Mouse (Mus musculus) liver, embryonic 12.5 days (tissue): Measurements from ENCODE around the gene Krt32. TPM values are rescaled to one million over a fixed set of nuclear protein-coding genes. Genes with fewer than 3 reads are reported as not detected.

Source experiments
- ATAC-seq: fragments of 200-750 bp; cut with Nextera tagmentation; 2 replicates; pipeline ENCODE4 v1.8.0; 2017; ENCODE audit warnings: moderate number of reproducible peaks, mild to moderate bottlenecking, moderate library complexity
- H3K27ac ChIP-seq: fragments of 300-500 bp; sonication (generic); 2 replicates; pipeline ENCODE4 v1.5.1; 2016; ENCODE audit warnings: mild to moderate bottlenecking
- H3K27me3 ChIP-seq: fragments of 300-500 bp; sonication (generic); replicated peaks from 2 replicates; pipeline ENCODE4 v1.6.1; 2016; ENCODE audit warnings: mild to moderate bottlenecking, moderate library complexity
- H3K36me3 ChIP-seq: fragments of 300-500 bp; sonication (generic); 2 replicates; pipeline ENCODE4 v1.6.1; 2016; ENCODE audit warnings: mild to moderate bottlenecking, moderate library complexity
- H3K4me1 ChIP-seq: fragments of 300-500 bp; sonication (generic); 2 replicates; pipeline ENCODE4 v1.6.1; 2016
- H3K4me2 ChIP-seq: fragments of 300-500 bp; sonication (generic); 2 replicates; pipeline ENCODE4 v1.6.1; 2016; ENCODE audit warnings: mild to moderate bottlenecking, moderate library complexity
- H3K4me3 ChIP-seq: fragments of 300-500 bp; sonication (generic); 2 replicates; pipeline ENCODE4 v1.5.1; 2016; ENCODE audit warnings: mild to moderate bottlenecking, moderate library complexity
- H3K9ac ChIP-seq: fragments of 300-500 bp; sonication (generic); 2 replicates; pipeline ENCODE4 v1.6.1; 2016; ENCODE audit warnings: mild to moderate bottlenecking, moderate library complexity
- H3K9me3 ChIP-seq: fragments of 300-500 bp; sonication (generic); replicated peaks from 2 replicates; pipeline ENCODE4 v1.6.1; 2016; ENCODE audit warnings: mild to moderate bottlenecking, moderate library complexity
- WGBS: fragments of 180-500 bp; shearing (Covaris S2); methylation state at CpG from one replicate; pipeline ENCODE4 v1.1.7; 2016; ENCODE audit not compliant: insufficient replicate concordance; 5-methylcytosine and 5-hydroxymethylcytosine counted together
- polyA plus RNA-seq: library from polyadenylated mRNA; unstranded; fragments of >200 nt; fragmentation: Nextera tagmentation; extraction: Ambion mirVana; gene quantifications from 2 replicates; pipeline ENCODE4 v1.2.1, GENCODE M21; 2016

Krt32 gene
- not detected in 2 replicates for polyA plus RNA-seq

GRCm38 (mm10) chr11:100087861-100088260 is at the start of gene Krt32:
Gene Krt32, minus strand, starts transcription at chr11:100088226.
- ATAC-seq = no peak
- Histone ChIP-seq H3K27me3 (no peaks in the 10 kb centered on the region), H3K4me1 (no peaks in the 10 kb centered on the region), H3K9ac (no peak within 1 kb of the TSS), H3K36me3 (no peaks in the 10 kb centered on the region), H3K27ac (no peak within 1 kb of the TSS), H3K4me3 (no peak within 1 kb of the TSS), H3K9me3 (no peaks in the 10 kb centered on the region), H3K4me2 (no peak within 1 kb of the TSS)
- 76% methylated on average over 10 of the region's 10 CpGs for WGBS

GRCm38 (mm10) chr11:100137693-100138092 is 49.7 kb upstream of the Krt32 start:
- Histone ChIP-seq H3K36me3 (no peaks in the 10 kb centered on the region), H3K4me2 (no peak overlapping the region), H3K9me3 (no peaks in the 10 kb centered on the region), H3K9ac (no peak overlapping the region), H3K27ac (no peak overlapping the region), H3K27me3 (no peaks in the 10 kb centered on the region; the same call in 1 of the 2 replicates), H3K4me3 (no peak overlapping the region), H3K4me1 (no peaks in the 10 kb centered on the region)
- no peak for ATAC-seq
- 63% methylated on average over 5 of the region's 5 CpGs for WGBS

DNA sequence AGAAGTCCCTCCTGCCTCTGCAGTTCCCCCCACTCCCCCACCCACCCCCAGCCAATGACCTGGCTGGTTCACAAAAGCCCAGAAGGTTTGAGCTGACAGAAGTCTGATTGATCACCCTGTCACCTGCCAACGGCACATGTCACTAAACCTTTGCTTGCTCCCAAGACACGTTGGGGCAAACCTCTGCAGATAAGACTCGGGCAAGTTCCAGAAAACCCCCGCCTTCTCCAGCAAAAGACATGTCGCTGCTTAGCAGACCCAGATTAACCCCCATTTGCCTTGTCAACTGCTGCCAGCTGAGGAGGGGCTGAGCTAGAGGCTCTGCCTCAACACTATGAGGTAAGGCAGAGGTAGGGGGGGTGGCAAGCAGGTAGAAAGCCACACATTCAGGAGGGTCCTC is 48.5 kb upstream of the Krt32 start:
- Histone ChIP-seq H3K4me1 (no peaks in the 10 kb centered on the region), H3K9me3 (no peaks in the 10 kb centered on the region), H3K27ac (no peak overlapping the region), H3K27me3 (no peaks in the 10 kb centered on the region; the same call in 1 of the 2 replicates), H3K36me3 (no peaks in the 10 kb centered on the region), H3K4me3 (no peak overlapping the region), H3K4me2 (no peak overlapping the region), H3K9ac (no peak overlapping the region)
- ATAC-seq = no peak
- WGBS = 22% methylated on average over 5 of the region's 5 CpGs

DNA sequence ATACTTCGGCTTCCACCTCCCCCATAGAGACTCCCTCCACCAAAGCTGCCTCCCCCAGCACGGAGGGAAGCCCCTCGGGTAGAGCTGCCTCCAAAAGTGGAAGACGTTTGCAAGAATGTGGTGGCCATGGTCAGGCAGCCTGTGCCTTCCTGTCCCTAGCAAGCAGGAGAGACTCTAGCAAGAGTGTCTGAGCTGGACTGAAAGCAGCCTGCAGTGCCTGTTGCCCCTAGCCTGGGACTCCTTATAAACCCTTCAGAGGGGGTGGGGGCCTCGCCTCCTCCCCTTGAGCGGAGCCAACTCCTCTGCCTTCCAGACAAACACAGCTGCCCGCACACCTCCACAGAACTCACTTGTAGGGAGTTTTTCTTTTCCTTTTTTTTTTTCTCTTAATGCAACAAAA is 47.7 kb upstream of the Krt32 start, which contains the start of gene Krt15:
TSS of gene Krt15 (minus strand) at position 198 of the 400 bp plus-strand sequence.
- no peak within 1 kb of the TSS for H3K4me3 ChIP-seq
- ATAC-seq = no peak
- WGBS = 51% methylated on average over 7 of the region's 7 CpGs

DNA sequence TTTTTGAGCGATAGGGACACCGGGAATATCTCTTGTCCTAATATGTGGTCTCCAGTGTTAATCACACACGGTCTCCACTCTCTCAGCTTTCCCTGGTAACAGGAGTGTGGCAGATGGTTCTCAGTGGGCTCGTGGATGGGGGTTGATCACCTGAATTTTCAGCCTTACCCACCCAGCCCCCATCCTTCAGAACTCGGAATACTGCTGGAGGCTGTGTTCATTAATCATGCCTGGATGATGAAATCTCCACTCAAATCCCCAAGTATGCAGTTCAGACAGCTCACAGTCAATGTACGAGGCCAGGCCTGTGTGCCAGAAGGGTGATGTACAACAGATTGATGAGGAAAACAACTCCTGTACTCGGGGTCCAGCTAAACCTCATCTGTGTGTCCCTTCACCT is 36.9 kb upstream of the Krt32 start:
- no peak overlapping the region for H3K4me3 ChIP-seq
- H3K4me1 ChIP-seq = no peaks in the 10 kb centered on the region
- H3K36me3 ChIP-seq = no peaks in the 10 kb centered on the region
- no peak overlapping the region for H3K9ac ChIP-seq
- whole genome bisulfite sequencing = 67% methylated on average over 7 of the region's 7 CpGs
- H3K27me3 ChIP-seq = no peaks in the 10 kb centered on the region
- ATAC-seq = no peak
- H3K9me3 ChIP-seq = no peaks in the 10 kb centered on the region
- H3K27ac ChIP-seq = no peak overlapping the region
- no peak overlapping the region for H3K4me2 ChIP-seq

More for the DNA sequence above, 47.7 kb upstream of the Krt32 start, which contains the start of gene Krt15:
- Histone ChIP-seq H3K27me3 (no peaks in the 10 kb centered on the region; the same call in 1 of the 2 replicates), H3K9me3 (no peaks in the 10 kb centered on the region), H3K27ac (no peak within 1 kb of the TSS), H3K36me3 (no peaks in the 10 kb centered on the region), H3K4me2 (no peak within 1 kb of the TSS), H3K9ac (no peak within 1 kb of the TSS), H3K4me1 (no peaks in the 10 kb centered on the region)

GRCm38 (mm10) chr11:100121466-100121865 is 33.4 kb upstream of the Krt32 start, which contains the start of gene Krt13:
Gene Krt13, minus strand, starts transcription at chr11:100121566.
- H3K4me2 ChIP-seq = no peak within 1 kb of the TSS
- H3K36me3 ChIP-seq = no peaks in the 10 kb centered on the region
- no peak within 1 kb of the TSS for H3K9ac ChIP-seq
- no peaks in the 10 kb centered on the region for H3K9me3 ChIP-seq
- no peaks in the 10 kb centered on the region for H3K27me3 ChIP-seq
- no peak within 1 kb of the TSS for H3K4me3 ChIP-seq
- no peak within 1 kb of the TSS for H3K27ac ChIP-seq
- WGBS = 62% methylated on average over 3 of the region's 3 CpGs
- no peak for ATAC-seq
- no peaks in the 10 kb centered on the region for H3K4me1 ChIP-seq

DNA sequence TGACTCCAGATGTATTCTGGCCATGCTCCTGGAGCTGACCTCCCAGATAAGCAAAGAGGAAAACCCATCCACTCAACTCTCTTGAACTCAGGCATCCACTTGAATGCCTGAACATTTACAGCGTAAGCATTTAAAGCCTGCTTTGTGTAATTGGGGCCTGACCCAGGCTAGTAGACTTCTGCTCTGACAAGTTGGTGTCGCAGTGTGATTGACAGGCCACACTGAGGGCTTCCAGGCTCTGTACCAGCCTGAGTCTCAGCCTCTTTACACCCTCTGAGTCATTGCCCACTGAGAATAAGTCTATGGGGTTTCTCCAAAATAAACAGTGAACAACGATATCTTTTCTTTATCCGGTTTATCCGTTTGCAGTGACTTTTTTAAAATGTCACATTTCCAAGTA is 32.3 kb upstream of the Krt32 start:
- 74% methylated on average over 5 of the region's 5 CpGs for WGBS
- H3K9ac ChIP-seq = no peak overlapping the region
- no peak for ATAC-seq
- H3K27ac ChIP-seq = no peak overlapping the region
- no peaks in the 10 kb centered on the region for H3K27me3 ChIP-seq
- H3K4me3 ChIP-seq = no peak overlapping the region
- H3K9me3 ChIP-seq = no peaks in the 10 kb centered on the region
- H3K36me3 ChIP-seq = no peaks in the 10 kb centered on the region
- no peak overlapping the region for H3K4me2 ChIP-seq
- no peaks in the 10 kb centered on the region for H3K4me1 ChIP-seq

DNA sequence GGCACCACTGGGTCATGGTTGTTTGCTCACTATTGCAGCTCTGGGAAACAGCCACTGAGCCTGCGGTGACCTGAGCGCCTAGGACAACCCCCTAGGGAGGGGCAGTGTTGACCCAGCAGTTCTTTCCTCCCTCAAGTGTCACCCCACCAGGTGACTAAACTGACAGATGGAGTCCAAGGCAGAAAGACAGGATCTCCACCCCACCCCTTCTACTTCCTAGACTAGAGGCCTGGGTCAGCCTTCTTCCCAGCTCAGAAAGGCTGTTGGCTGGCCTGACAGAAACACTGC is 25.7 kb upstream of the Krt32 start:
- WGBS = 45% methylated on average over 2 of the region's 2 CpGs
- no peaks in the 10 kb centered on the region for H3K36me3 ChIP-seq
- no peaks in the 10 kb centered on the region for H3K4me1 ChIP-seq
- no peaks in the 10 kb centered on the region for H3K27me3 ChIP-seq
- H3K27ac ChIP-seq = no peak overlapping the region
- no peak overlapping the region for H3K4me3 ChIP-seq
- no peak overlapping the region for H3K9ac ChIP-seq
- H3K4me2 ChIP-seq = no peak overlapping the region
- ATAC-seq = no peak
- H3K9me3 ChIP-seq = no peaks in the 10 kb centered on the region

DNA sequence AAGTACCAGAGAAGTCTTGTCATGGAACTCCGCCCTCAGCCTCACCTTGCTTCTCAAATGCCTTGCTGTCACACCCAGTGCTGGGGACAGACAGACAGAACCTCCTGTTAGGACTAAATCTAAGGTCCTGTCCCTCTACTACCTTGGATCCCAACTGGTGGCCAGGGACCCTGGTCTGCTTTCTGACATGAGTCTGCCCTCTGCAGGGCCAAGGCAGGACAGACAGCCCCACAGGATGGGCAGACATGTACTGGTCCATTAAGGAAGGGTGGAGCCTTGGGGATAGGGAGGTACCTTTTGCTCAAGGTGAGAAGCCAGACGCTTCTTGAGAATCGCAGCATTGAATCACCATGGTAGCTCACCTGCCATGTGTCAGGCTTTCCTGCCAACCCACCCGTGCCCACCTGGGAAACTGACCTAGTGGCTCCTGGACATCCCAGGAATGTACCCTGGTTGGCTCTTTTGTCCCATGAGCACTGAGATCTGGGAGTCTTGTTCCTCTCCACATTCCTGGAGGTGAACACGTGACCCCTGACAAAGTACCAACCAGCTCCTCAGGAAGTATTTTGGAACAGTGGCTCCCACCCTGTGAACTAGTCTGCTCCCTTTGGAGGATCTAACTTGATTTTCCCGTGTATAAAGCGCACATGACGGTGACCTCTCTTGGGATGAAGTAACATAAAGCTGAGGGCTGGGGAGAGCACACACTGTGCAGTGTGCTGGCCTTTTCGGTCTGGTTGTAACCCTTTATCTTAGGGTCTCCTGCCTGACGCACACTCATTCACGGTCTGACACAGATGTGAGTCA is 25.1 kb upstream of the Krt32 start:
- Histone ChIP-seq H3K4me1 (no peaks in the 10 kb centered on the region), H3K27me3 (no peaks in the 10 kb centered on the region), H3K4me2 (no peak overlapping the region), H3K27ac (no peak overlapping the region), H3K36me3 (no peaks in the 10 kb centered on the region), H3K9me3 (no peaks in the 10 kb centered on the region), H3K4me3 (no peak overlapping the region), H3K9ac (no peak overlapping the region)
- 65% methylated on average over 11 of the region's 11 CpGs for WGBS
- no peak for ATAC-seq

GRCm38 (mm10) chr11:100105576-100106122 is 17.6 kb upstream of the Krt32 start, which contains the start of gene Krt36:
Gene Krt36, minus strand, starts transcription at chr11:100105626.
- no peak within 1 kb of the TSS for H3K9ac ChIP-seq
- H3K4me3 ChIP-seq = no peak within 1 kb of the TSS
- 64% methylated on average over 6 of the region's 6 CpGs for WGBS
- H3K9me3 ChIP-seq = no peaks in the 10 kb centered on the region
- H3K4me2 ChIP-seq = no peak within 1 kb of the TSS
- no peak for ATAC-seq
- no peaks in the 10 kb centered on the region for H3K4me1 ChIP-seq
- H3K27ac ChIP-seq = no peak within 1 kb of the TSS
- H3K27me3 ChIP-seq = no peaks in the 10 kb centered on the region
- no peaks in the 10 kb centered on the region for H3K36me3 ChIP-seq

DNA sequence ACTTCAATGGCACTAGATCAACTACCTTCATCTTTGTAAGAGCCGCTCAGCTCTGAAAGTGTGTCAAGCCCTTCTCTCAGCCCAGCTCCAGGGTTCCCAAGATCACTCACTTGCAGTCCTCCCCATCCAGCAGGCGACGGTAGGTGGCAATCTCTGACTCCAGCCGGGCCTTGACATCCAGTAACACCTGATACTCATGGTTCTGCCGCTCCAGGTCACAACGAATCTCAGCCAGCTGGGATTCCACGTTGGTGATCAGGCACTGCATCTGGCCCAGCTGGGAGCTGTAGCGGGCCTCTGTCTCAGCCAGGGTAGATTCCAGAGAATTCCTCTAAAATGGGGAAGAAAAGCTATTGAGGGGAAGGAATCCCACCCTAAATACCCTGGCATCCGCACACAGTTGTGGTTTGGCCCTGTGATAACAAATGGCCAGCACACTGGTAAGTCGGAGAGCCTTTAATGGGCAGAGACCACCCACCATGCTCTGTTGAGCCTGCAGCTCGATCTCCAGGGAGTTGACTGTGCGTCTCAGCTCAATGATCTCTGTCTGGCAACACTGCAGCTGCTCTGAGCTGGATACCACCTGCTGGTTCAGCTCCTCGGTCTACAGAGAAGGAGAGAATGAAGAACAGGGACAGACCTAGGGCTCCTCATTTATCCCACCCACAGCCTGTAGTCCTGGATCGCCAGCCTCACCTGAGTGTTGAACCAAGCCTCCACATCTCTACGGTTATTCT is 14.8 kb upstream of the Krt32 start:
- H3K36me3 ChIP-seq = no peaks in the 10 kb centered on the region
- no peak overlapping the region for H3K9ac ChIP-seq
- no peak overlapping the region for H3K4me2 ChIP-seq
- no peak overlapping the region for H3K27ac ChIP-seq
- 56% methylated on average over 15 of the region's 15 CpGs for WGBS
- H3K27me3 ChIP-seq = no peaks in the 10 kb centered on the region
- no peak overlapping the region for H3K4me3 ChIP-seq
- no peak for ATAC-seq
- no peaks in the 10 kb centered on the region for H3K4me1 ChIP-seq
- H3K9me3 ChIP-seq = no peaks in the 10 kb centered on the region

- Histone ChIP-seq H3K4me3 (no peak overlapping the region), H3K9ac (no peak overlapping the region), H3K27ac (no peak overlapping the region), H3K27me3 (no peaks in the 10 kb centered on the region), H3K9me3 (no peaks in the 10 kb centered on the region), H3K4me2 (no peak overlapping the region), H3K36me3 (no peaks in the 10 kb centered on the region), H3K4me1 (no peaks in the 10 kb centered on the region)
- ATAC-seq = no peak
- WGBS = 67% methylated on average over 4 of the region's 4 CpGs
These were observed 12.4 kb upstream of the Krt32 start for GRCm38 (mm10) chr11:100100391-100100790.
